Mouse (Mus musculus) left cerebral cortex, postnatal 25 days (tissue): ENCODE measurements around the gene Scn2b. TPM values are rescaled to one million over a fixed set of nuclear protein-coding genes. Genes with fewer than 3 reads are reported as not detected.

Experiments used
- DNase-seq, 2 experiments: peaks; one replicate each; pipeline ENCODE4 v3.0.0; 2022; ENCODE audit warnings: low spot score in 2 of 2, mixed read lengths in 1 of 2
- intact Hi-C: fragments of 180-260 bp; cut with DNase I; formaldehyde crosslinking; loops from one replicate; pipeline ENCODE4 v1.15.1; 2025
- total RNA-seq, 2 experiments: library from RNA; stranded (reverse); gene quantifications; 2 replicates each; pipeline ENCODE4 v1.2.3; 2021

Gene Scn2b
- 100 to 1,000 TPM; 245 to 264 TPM for total RNA-seq

- DNase-seq, result peak in 1 of 2 experiments; percentile 55
- intact Hi-C loops, result no loop called here
These were observed at the start of gene Scn2b for GRCm38 (mm10) chr9:45117741-45118431. Gene Scn2b (plus strand): TSS chr9:45117782.

- DNase-seq, result no peak
- intact Hi-C loops, result no loop called here
These were observed 45.8 kb upstream of the Scn2b start for GRCm38 (mm10) chr9:45071800-45072199.

GRCm38 (mm10) chr9:45077859-45078258 is 39.7 kb upstream of the Scn2b start:
- intact Hi-C loops, result no loop called here
- no peak for DNase-seq

- intact Hi-C loops, result no loop called here
These were observed 38.6 kb upstream of the Scn2b start, which contains the start of gene Jaml for GRCm38 (mm10) chr9:45079011-45079410. Gene Jaml (plus strand): TSS chr9:45079183.

DNA sequence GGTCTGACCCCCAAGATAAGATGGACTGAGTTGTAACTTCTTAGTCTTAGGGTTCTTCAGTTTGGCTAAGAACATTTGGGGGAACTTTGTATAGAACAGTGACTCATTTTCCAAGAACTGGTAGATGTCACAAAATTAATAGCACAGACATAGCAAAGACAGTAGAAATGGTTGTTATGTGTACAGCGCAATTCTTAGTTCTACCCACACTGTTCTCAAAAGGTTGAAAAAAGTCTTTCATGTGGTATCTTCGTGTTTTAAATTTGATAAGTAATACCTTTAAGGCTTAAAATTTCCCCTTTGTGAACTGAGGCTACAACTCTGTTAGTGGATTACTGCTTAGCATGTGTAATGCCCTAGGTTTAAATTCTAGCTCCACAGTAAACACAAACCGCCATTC is 34.5 kb upstream of the Scn2b start:
- intact Hi-C loops, result no loop called here
- DNase-seq, result no peak

More at GRCm38 (mm10) chr9:45079011-45079410, 38.6 kb upstream of the Scn2b start, which contains the start of gene Jaml:
- no peak for DNase-seq

- DNase-seq, result no peak
- intact Hi-C loops, result no loop called here
These were observed 33.0 kb upstream of the Scn2b start for GRCm38 (mm10) chr9:45084556-45084955.

DNA sequence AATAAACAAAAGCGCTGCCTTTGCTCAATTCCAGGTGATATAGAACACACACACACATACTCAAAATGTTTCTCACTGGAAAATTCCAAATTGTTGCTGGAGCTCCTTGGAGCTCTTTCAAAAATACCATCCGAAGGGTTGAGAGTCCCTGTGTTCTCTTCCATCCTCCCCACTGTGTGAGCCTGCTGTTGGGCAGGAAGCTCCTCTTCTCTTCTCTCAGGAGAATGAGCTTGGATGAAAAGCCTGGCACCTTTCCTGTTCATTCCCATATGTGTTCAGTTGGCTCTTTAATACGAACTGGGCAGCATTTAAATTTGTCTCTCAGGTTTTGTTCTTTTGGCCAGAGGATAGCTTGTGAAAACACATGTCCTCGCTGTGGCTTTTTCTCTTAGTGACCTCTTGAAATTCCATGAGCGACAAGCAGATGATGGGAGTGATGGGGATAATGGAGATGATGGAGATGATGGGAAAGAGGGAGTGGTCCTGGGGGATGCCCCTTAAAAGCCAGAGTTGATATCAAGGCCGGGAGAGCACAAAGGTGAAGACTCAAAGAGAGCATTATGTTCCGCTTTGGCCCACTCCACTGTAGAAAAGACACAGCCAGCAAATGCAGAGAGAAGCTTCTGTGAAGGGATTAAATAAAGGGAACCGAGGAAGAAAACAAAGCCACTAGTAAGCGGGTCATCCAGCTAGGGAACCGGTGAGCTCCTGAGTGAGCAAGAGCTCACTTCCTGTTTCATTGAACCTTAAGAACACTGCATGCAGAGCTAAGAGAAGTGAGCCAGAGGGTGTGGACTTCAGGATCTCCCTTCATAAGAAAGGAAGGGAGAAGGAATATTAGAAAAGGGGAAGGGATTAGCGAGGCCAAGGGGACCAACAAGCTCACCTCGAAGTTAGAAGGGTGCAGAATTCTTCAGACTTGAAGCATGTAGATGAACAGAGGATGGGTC is 31.6 kb upstream of the Scn2b start:
- intact Hi-C loops, result no loop called here
- no peak for DNase-seq

GRCm38 (mm10) chr9:45088040-45088439 is 29.5 kb upstream of the Scn2b start:
- intact Hi-C loops, result no loop called here
- DNase-seq, result no peak

DNA sequence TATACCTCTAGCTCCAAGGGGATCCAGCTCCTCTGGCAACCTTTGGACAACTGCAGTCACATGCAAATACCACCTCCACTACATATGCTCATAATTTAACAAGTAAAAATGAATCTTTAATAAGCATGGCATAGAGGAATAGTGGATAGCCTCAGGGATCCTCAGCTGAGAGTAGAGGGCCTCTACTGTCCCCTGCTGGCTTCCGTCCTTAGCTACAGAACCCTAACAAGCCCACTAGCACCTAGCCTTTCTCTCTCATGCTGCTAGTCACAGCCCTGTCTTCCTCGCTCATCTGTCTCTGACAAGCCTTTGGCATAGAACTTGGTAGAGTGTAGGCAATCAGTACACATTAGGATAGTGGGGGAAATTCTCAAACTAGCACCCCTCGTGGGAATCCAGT is 26.8 kb upstream of the Scn2b start:
- intact Hi-C loops, result no loop called here
- DNase-seq, result no peak

DNA sequence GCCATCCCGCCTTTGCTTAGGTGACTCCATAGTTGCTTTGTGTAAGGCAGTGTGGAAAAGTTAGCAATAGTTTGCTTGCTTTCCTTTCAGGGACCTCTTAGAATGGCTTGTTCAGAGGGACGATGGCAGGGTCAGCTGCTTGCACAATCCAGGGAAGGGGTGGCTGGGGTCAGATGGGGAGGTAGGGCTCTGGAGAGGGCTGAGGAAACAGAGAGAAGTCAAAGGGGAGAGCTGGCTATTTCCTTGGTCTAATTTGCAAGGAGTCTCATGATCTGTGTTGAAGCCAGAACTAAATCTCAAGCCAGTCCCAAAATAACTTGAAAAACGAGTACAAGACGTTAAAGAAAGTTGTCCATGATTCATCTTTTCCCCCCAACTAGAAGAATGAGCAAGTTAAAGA is 24.9 kb upstream of the Scn2b start:
- no peak for DNase-seq
- intact Hi-C loops, result no loop called here

GRCm38 (mm10) chr9:45095149-45095937 is 22.2 kb upstream of the Scn2b start:
- no peak for DNase-seq
- intact Hi-C loops, result no loop called here

- intact Hi-C loops, result no loop called here
- no peak for DNase-seq
These were observed 19.7 kb upstream of the Scn2b start for GRCm38 (mm10) chr9:45097877-45098276.

- intact Hi-C loops, result no loop called here
- no peak for DNase-seq
These were observed 19.2 kb upstream of the Scn2b start for GRCm38 (mm10) chr9:45098426-45098825.

DNA sequence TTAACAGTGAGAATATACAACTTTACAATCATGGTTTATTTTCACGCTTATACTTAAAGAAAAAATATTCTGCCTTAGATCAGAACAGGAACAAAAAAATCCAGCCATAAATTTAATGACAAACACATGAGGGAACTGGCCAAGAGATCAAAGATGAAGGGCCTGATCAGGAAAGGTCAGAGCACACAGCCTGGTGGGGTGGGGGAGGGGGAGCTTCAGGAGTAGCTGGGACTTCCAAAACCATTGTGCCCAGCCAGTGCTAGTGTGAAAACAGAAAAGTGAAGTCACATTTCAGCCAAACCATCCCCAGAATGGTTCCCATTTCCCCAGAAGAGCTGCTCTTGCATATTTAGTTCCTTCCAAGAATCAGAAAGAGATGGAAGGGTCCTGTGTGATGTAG is 15.1 kb upstream of the Scn2b start:
- intact Hi-C loops, result no loop called here

GRCm38 (mm10) chr9:45103211-45103979 is 14.2 kb upstream of the Scn2b start:
- intact Hi-C loops, result no loop called here
- no peak for DNase-seq

More for the DNA sequence above, 15.1 kb upstream of the Scn2b start:
- no peak for DNase-seq

DNA sequence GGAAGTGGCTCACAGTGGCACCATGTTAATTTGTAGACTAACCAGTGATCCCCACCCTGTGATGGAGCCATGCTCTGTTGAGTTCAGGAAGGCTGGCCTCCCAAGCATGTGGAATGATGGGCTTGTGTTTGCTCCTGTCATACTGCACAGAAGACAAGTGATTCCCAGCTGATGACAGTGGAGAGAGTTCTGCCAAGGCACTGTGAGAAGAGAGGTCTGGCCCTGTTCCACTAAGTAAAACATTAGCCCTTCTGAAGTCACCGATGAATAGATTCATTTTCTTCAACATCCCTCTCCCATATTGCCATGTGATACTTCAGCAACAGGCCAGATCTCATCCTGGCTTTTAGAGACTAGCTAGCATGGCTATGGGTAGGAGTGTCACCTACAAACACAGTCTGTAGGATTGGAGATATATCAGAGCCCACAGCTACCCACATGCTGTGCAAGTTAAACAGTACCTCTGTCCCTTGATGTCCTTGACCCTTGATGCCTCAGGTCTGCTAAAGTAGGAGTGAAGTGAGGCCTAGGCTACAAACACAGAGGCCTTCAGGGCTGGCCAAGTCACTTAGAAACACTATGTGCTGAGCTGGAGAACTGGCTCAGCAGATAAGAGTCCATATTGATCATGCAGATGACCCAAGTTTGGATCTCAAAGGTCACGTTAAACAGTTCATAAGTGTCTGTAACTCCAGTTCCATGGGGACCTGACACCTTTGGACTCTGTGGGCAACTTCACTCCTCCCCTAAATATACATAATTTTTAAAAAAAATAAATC is 11.8 kb upstream of the Scn2b start:
- intact Hi-C loops, result no loop called here
- DNase-seq, result no peak

DNA sequence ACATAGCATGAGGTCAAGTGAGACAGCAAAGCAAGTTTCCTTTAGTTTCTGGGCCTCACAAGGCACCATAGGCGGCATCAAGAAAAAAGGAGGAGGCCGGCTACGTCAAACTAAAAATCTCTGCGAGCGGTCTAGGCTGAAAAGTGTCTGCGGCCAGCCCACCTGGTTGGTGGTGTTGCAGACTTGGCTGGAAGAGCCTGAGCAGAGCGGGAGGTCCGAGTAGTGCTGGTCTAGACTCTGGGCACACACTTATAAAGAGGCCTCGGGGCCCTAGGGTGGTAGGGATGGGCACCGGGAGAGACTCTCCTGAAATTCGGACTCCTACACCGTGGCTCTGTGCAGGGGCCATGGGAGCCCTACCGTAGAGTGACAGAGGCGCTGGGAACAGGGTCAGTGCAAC is 1.9 kb upstream of the Scn2b start:
- intact Hi-C loops, result no loop called here
- peak; percentile 73 to 86 for DNase-seq

DNA sequence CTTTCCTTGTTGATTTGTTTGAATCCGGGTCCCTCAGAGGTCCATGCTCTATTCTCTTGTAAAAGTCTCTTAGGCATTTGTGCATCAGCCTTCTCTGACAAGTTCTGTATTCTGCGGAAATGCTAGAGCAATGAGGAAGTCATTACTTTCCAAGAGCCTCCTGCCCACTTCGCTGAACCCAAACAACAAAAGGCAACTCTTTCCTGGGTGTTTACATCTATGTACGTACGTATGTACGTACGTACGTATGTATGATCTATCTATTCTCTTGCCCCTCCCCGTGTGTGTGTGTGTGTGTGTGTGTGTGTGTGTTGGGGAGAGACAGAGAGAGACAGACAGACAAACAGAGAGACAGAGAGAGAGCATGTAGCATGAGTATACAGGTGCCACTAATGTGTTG is 763 bp upstream of the Scn2b start:
- intact Hi-C loops, result no loop called here
- no peak for DNase-seq

- intact Hi-C loops, result no loop called here
These were observed 970 bp downstream of the Scn2b start for GRCm38 (mm10) chr9:45118552-45118951.

More at GRCm38 (mm10) chr9:45118552-45118951, 970 bp downstream of the Scn2b start:
- no peak for DNase-seq
